Mouse (Mus musculus) subcutaneous adipose tissue, adult 2 months (tissue): ENCODE data around the gene Lrrc30. TPM values are rescaled to one million over a fixed set of nuclear protein-coding genes. Genes with fewer than 3 reads are reported as not detected.

Source experiments
- polyA plus RNA-seq: library from polyadenylated mRNA; depleted of rRNA; stranded (reverse); fragments of >200 nt; gene quantifications from 2 replicates; pipeline ENCODE4 v1.2.3, GENCODE M21; 2012; ENCODE audit warnings: low replicate concordance; rRNA removed

Gene Lrrc30
- polyA plus RNA-seq: not detected in 2 replicates

GRCm38 (mm10) chr17:67632676-67633339, at the start of gene Lrrc30:
Gene Lrrc30 (minus strand): TSS chr17:67632723.

Other genes starting within 250 kb of the Lrrc30 start
- 0.04 and 2.2 TPM in 2 replicates for gene Lama1, start 64.5 kb upstream of the Lrrc30 start, polyA plus RNA-seq